Mouse (Mus musculus) forebrain, embryonic 15.5 days (tissue): ENCODE measurements at regions not wholly inside any gene's neighbourhood (a gene's known extent, or its start where the extent isn't known, plus 50 kb on each side); places are given as distances from the start of the nearest gene placed in this dataset.

Source experiments
- ATAC-seq: fragments of 200-750 bp; cut with Nextera tagmentation; replicated peaks from 2 replicates; pipeline ENCODE4 v1.8.0; 2017; ENCODE audit warnings: mild to moderate bottlenecking, moderate TSS enrichment, moderate library complexity
- H3K27ac ChIP-seq: fragments of 300-500 bp; sonication (generic); replicated peaks from 2 replicates; pipeline ENCODE4 v1.5.1; 2015; ENCODE audit warnings: mild to moderate bottlenecking, inconsistent platforms
- H3K27me3 ChIP-seq: fragments of 300-500 bp; sonication (generic); 2 replicates; pipeline ENCODE4 v1.6.1; 2015; ENCODE audit warnings: inconsistent platforms
- H3K36me3 ChIP-seq: fragments of 300-500 bp; sonication (generic); 2 replicates; pipeline ENCODE4 v1.6.1; 2015; ENCODE audit warnings: mild to moderate bottlenecking, inconsistent platforms
- H3K4me1 ChIP-seq: fragments of 300-500 bp; sonication (generic); 2 replicates; pipeline ENCODE4 v1.6.1; 2015; ENCODE audit warnings: inconsistent platforms
- H3K4me2 ChIP-seq: fragments of 300-500 bp; sonication (generic); replicated peaks from 2 replicates; pipeline ENCODE4 v1.6.1; 2015; ENCODE audit warnings: mild to moderate bottlenecking, inconsistent platforms
- H3K4me3 ChIP-seq: fragments of 300-500 bp; sonication (generic); 2 replicates; pipeline ENCODE4 v1.5.1; 2015; ENCODE audit warnings: mild to moderate bottlenecking, inconsistent platforms
- H3K9ac ChIP-seq: fragments of 300-500 bp; sonication (generic); replicated peaks from 2 replicates; pipeline ENCODE4 v1.6.1; 2015; ENCODE audit warnings: mild to moderate bottlenecking, inconsistent platforms
- H3K9me3 ChIP-seq: fragments of 300-500 bp; sonication (generic); 2 replicates; pipeline ENCODE4 v1.6.1; 2016; ENCODE audit warnings: inconsistent platforms
- WGBS: fragments of 180-500 bp; shearing (Covaris S2); methylation state at CpG from one replicate; pipeline ENCODE4 v1.1.7; 2015; ENCODE audit warnings: mixed read lengths; 5-methylcytosine and 5-hydroxymethylcytosine counted together

- no peaks in the 10 kb centered on the region for H3K27me3 ChIP-seq
- no peak overlapping the region for H3K9ac ChIP-seq
- no peak for ATAC-seq
- H3K4me1 ChIP-seq, result peaks cover 2% of the 10 kb centered on the region
- no peaks in the 10 kb centered on the region for H3K9me3 ChIP-seq
- H3K4me2 ChIP-seq, result no peak overlapping the region
- H3K27ac ChIP-seq, result no peak overlapping the region
- WGBS, result 93% methylated on average over 4 of the region's 4 CpGs
- no peaks in the 10 kb centered on the region for H3K36me3 ChIP-seq
- H3K4me3 ChIP-seq, result no peak overlapping the region
These were observed 445.5 kb downstream of the 1810013L24Rik start for GRCm38 (mm10) chr16:9275426-9275825.

GRCm38 (mm10) chr16:9277064-9277463, 447.2 kb downstream of the 1810013L24Rik start:
- H3K4me3 ChIP-seq, result no peak overlapping the region
- no peak for ATAC-seq
- no peak overlapping the region for H3K27ac ChIP-seq
- no peaks in the 10 kb centered on the region for H3K36me3 ChIP-seq
- H3K4me2 ChIP-seq, result no peak overlapping the region
- H3K27me3 ChIP-seq, result no peaks in the 10 kb centered on the region
- 80% methylated on average over 1 of the region's 1 CpGs for WGBS
- H3K9ac ChIP-seq, result no peak overlapping the region
- H3K9me3 ChIP-seq, result no peaks in the 10 kb centered on the region
- H3K4me1 ChIP-seq, result peaks cover 11% of the 10 kb centered on the region

GRCm38 (mm10) chr16:9279726-9280125, 449.8 kb downstream of the 1810013L24Rik start:
- no peak overlapping the region for H3K27ac ChIP-seq
- H3K4me2 ChIP-seq, result no peak overlapping the region
- no peaks in the 10 kb centered on the region for H3K27me3 ChIP-seq
- H3K36me3 ChIP-seq, result no peaks in the 10 kb centered on the region
- H3K4me1 ChIP-seq, result peaks cover 11% of the 10 kb centered on the region
- ATAC-seq, result no peak
- WGBS, result 51% methylated on average over 6 of the region's 6 CpGs
- no peak overlapping the region for H3K4me3 ChIP-seq
- H3K9ac ChIP-seq, result no peak overlapping the region
- no peaks in the 10 kb centered on the region for H3K9me3 ChIP-seq

GRCm38 (mm10) chr16:9280431-9280830, 450.5 kb downstream of the 1810013L24Rik start:
- 0 out of 2 replicates have a peak, but pooled peaks have one; percentile 41 for ATAC-seq
- Histone ChIP-seq H3K36me3 (no peaks in the 10 kb centered on the region), H3K9ac (no peak overlapping the region), H3K4me3 (no peak overlapping the region), H3K9me3 (no peaks in the 10 kb centered on the region), H3K4me1 (peaks cover 11% of the 10 kb centered on the region), H3K27ac (peak overlapping the region; percentile 47), H3K4me2 (no peak overlapping the region), H3K27me3 (no peaks in the 10 kb centered on the region)
- 59% methylated on average over 4 of the region's 4 CpGs for WGBS

GRCm38 (mm10) chr16:9280931-9281330, 451.0 kb downstream of the 1810013L24Rik start:
- no peaks in the 10 kb centered on the region for H3K27me3 ChIP-seq
- H3K4me1 ChIP-seq, result peaks cover 11% of the 10 kb centered on the region
- no peaks in the 10 kb centered on the region for H3K36me3 ChIP-seq
- 5% methylated on average over 5 of the region's 5 CpGs for WGBS
- no peaks in the 10 kb centered on the region for H3K9me3 ChIP-seq
- ATAC-seq, result peak; percentile 94
- H3K4me3 ChIP-seq, result no peak overlapping the region
- no peak overlapping the region for H3K4me2 ChIP-seq
- H3K27ac ChIP-seq, result peak overlapping the region; percentile 47; the same call in 1 of the 2 replicates
- H3K9ac ChIP-seq, result no peak overlapping the region

- no peak for ATAC-seq
- WGBS, result 56% methylated on average over 3 of the region's 3 CpGs
These were observed 454.5 kb downstream of the 1810013L24Rik start for GRCm38 (mm10) chr16:9284423-9284822.

GRCm38 (mm10) chr16:9285921-9286320, 456.0 kb downstream of the 1810013L24Rik start:
- H3K4me3 ChIP-seq, result no peak overlapping the region
- H3K4me2 ChIP-seq, result no peak overlapping the region
- H3K36me3 ChIP-seq, result no peaks in the 10 kb centered on the region
- 96% methylated on average over 1 of the region's 1 CpGs for WGBS
- ATAC-seq, result no peak
- H3K9ac ChIP-seq, result no peak overlapping the region
- no peaks in the 10 kb centered on the region for H3K9me3 ChIP-seq
- no peaks in the 10 kb centered on the region for H3K27me3 ChIP-seq
- peaks cover 4% of the 10 kb centered on the region for H3K4me1 ChIP-seq
- no peak overlapping the region for H3K27ac ChIP-seq

More at GRCm38 (mm10) chr16:9284423-9284822, 454.5 kb downstream of the 1810013L24Rik start:
- Histone ChIP-seq H3K27ac (no peak overlapping the region), H3K36me3 (no peaks in the 10 kb centered on the region), H3K9ac (no peak overlapping the region), H3K4me1 (peaks cover 11% of the 10 kb centered on the region), H3K9me3 (no peaks in the 10 kb centered on the region), H3K4me3 (no peak overlapping the region), H3K4me2 (no peak overlapping the region), H3K27me3 (no peaks in the 10 kb centered on the region)

GRCm38 (mm10) chr16:9287557-9287956, 457.7 kb downstream of the 1810013L24Rik start:
- H3K9me3 ChIP-seq, result no peaks in the 10 kb centered on the region
- no peak overlapping the region for H3K4me2 ChIP-seq
- H3K27ac ChIP-seq, result no peak overlapping the region
- no peaks in the 10 kb centered on the region for H3K36me3 ChIP-seq
- 84% methylated on average over 6 of the region's 6 CpGs for WGBS
- H3K27me3 ChIP-seq, result no peaks in the 10 kb centered on the region
- H3K4me1 ChIP-seq, result no peaks in the 10 kb centered on the region
- H3K9ac ChIP-seq, result no peak overlapping the region
- H3K4me3 ChIP-seq, result no peak overlapping the region
- ATAC-seq, result no peak

- no peaks in the 10 kb centered on the region for H3K27me3 ChIP-seq
- H3K4me3 ChIP-seq, result no peak overlapping the region
- 69% methylated on average over 4 of the region's 4 CpGs for WGBS
- no peak overlapping the region for H3K9ac ChIP-seq
- no peak overlapping the region for H3K4me2 ChIP-seq
- no peaks in the 10 kb centered on the region for H3K4me1 ChIP-seq
- no peak overlapping the region for H3K27ac ChIP-seq
- no peak for ATAC-seq
- H3K9me3 ChIP-seq, result no peaks in the 10 kb centered on the region
- H3K36me3 ChIP-seq, result no peaks in the 10 kb centered on the region
These were observed 461.6 kb downstream of the 1810013L24Rik start for GRCm38 (mm10) chr16:9291356-9292020.

GRCm38 (mm10) chr16:9303134-9303533, 473.2 kb downstream of the 1810013L24Rik start:
- 80% methylated on average over 4 of the region's 4 CpGs for WGBS
- H3K36me3 ChIP-seq, result no peaks in the 10 kb centered on the region
- H3K9ac ChIP-seq, result no peak overlapping the region
- no peak overlapping the region for H3K27ac ChIP-seq
- H3K9me3 ChIP-seq, result no peaks in the 10 kb centered on the region
- no peak overlapping the region for H3K4me2 ChIP-seq
- no peaks in the 10 kb centered on the region for H3K4me1 ChIP-seq
- H3K27me3 ChIP-seq, result no peaks in the 10 kb centered on the region
- no peak for ATAC-seq
- no peak overlapping the region for H3K4me3 ChIP-seq

GRCm38 (mm10) chr16:9304079-9304478, 474.2 kb downstream of the 1810013L24Rik start:
- Histone ChIP-seq H3K9ac (no peak overlapping the region), H3K27me3 (no peaks in the 10 kb centered on the region), H3K4me2 (no peak overlapping the region), H3K4me1 (no peaks in the 10 kb centered on the region), H3K27ac (no peak overlapping the region), H3K9me3 (no peaks in the 10 kb centered on the region), H3K4me3 (no peak overlapping the region), H3K36me3 (no peaks in the 10 kb centered on the region)
- no peak for ATAC-seq
- 91% methylated on average over 1 of the region's 1 CpGs for WGBS

GRCm38 (mm10) chr16:9310744-9311143, 480.8 kb downstream of the 1810013L24Rik start:
- Histone ChIP-seq H3K36me3 (no peaks in the 10 kb centered on the region), H3K27me3 (no peaks in the 10 kb centered on the region), H3K4me2 (no peak overlapping the region), H3K4me3 (no peak overlapping the region), H3K4me1 (no peaks in the 10 kb centered on the region), H3K9me3 (no peaks in the 10 kb centered on the region), H3K9ac (no peak overlapping the region), H3K27ac (no peak overlapping the region)
- no peak for ATAC-seq
- 37% methylated on average over 1 of the region's 1 CpGs for WGBS

GRCm38 (mm10) chr16:9335626-9336025, 505.7 kb downstream of the 1810013L24Rik start:
- Histone ChIP-seq H3K27ac (no peak overlapping the region), H3K4me3 (no peak overlapping the region), H3K9ac (no peak overlapping the region), H3K27me3 (no peaks in the 10 kb centered on the region), H3K9me3 (no peaks in the 10 kb centered on the region), H3K36me3 (no peaks in the 10 kb centered on the region), H3K4me1 (peaks cover 11% of the 10 kb centered on the region), H3K4me2 (no peak overlapping the region)
- peak; percentile 58; the same call in 1 of the 2 replicates for ATAC-seq
- 58% methylated on average over 1 of the region's 1 CpGs for WGBS
